In genomic region chr14:26182380-26182779, GRCm38 (mm10) we compare ENCODE assay signal across 9 mouse cellular contexts. TPM values are rescaled to one million over a fixed set of nuclear protein-coding genes. Genes with fewer than 3 reads are reported as not detected.
DNase-seq lines count a peak whose midpoint lies in the region; ATAC-seq and TF ChIP-seq lines count a peak whose summit lies in the region.
"Not testable (repeated sequence)": the region's sequence is repeated elsewhere in the genome, so short reads cannot be mapped to it uniquely, and the experiment has no call there.
"Had no signal": no experiment of that assay in that cellular context is flagged by ENCODE, and none has a peak within 500 bp of the region (broad histone marks: within the 10 kb centered on the region; RNA-seq: fewer than 3 reads in every experiment).

Gene Plac9b, minus strand, starts transcription at chr14:26182480.

- not testable (repeated sequence) for H3K36me3 ChIP-seq in ES-Bruce4 (ENCODE audit: control insufficient read depth, insufficient read depth, low read length, poor library complexity, severe bottlenecking); heart, embryonic 15.5 days; intestine, embryonic 16.5 days (ENCODE audit: control insufficient read depth, insufficient read depth, low read length); lung, embryonic 16.5 days (ENCODE audit: control insufficient read depth, insufficient read depth, low read length)

- not testable (repeated sequence) for H3K4me2 ChIP-seq in heart, embryonic 15.5 days; intestine, embryonic 16.5 days (ENCODE audit: low read depth, low read length); lung, embryonic 16.5 days (ENCODE audit: low read depth, low read length)

- not testable (repeated sequence) for H3K4me3 ChIP-seq in ES-Bruce4 (ENCODE audit: low read depth, low read length); heart, embryonic 15.5 days; intestine, embryonic 16.5 days (ENCODE audit: low read length); lung, embryonic 16.5 days (ENCODE audit: low read length)

- WGBS in heart, embryonic 15.5 days, result no CpG with 5 or more reads among the region's 10 CpGs
- WGBS in intestine, embryonic 16.5 days, result no CpG with 5 or more reads among the region's 10 CpGs
- no CpG with 5 or more reads among the region's 10 CpGs for WGBS in lung, embryonic 16.5 days

- not testable (repeated sequence) for TF ChIP-seq CTCF in ES-Bruce4 (IDR thresholded peaks at IDR 0.05; ENCODE audit: low read depth, low read length)

- DNase-seq in adrenal gland, postnatal 4 days (ENCODE audit: low spot score in 2 of 2); gastrocnemius, postnatal 10 days; layer of hippocampus, postnatal 14 days (ENCODE audit: low spot score in 2 of 2); thymus, postnatal 0 days (ENCODE audit: low spot score): not testable (repeated sequence)

- not testable (repeated sequence) for H3K27me3 ChIP-seq in ES-Bruce4 (ENCODE audit: control insufficient read depth, insufficient read depth, low read length, poor library complexity, severe bottlenecking); heart, embryonic 15.5 days; intestine, embryonic 16.5 days (replicated peaks; ENCODE audit: control insufficient read depth, insufficient read depth, low read length); lung, embryonic 16.5 days (ENCODE audit: control insufficient read depth, insufficient read depth, low read depth, low read length)

- H3K9ac ChIP-seq in ES-Bruce4 (ENCODE audit: low read depth, poor library complexity, severe bottlenecking); heart, embryonic 15.5 days; intestine, embryonic 16.5 days (ENCODE audit: low read depth, low read length); lung, embryonic 16.5 days (ENCODE audit: low read length): not testable (repeated sequence)

- not testable (repeated sequence) for H3K9me3 ChIP-seq in ES-Bruce4 (replicated peaks; ENCODE audit: control insufficient read depth, insufficient read depth, low read length, poor library complexity, severe bottlenecking); heart, embryonic 15.5 days (replicated peaks); intestine, embryonic 16.5 days (ENCODE audit: control insufficient read depth, low read length); lung, embryonic 16.5 days (ENCODE audit: control insufficient read depth, low read length)

- H3K4me1 ChIP-seq in ES-Bruce4 (ENCODE audit: control insufficient read depth, insufficient read depth, low read length); heart, embryonic 15.5 days (replicated peaks); intestine, embryonic 16.5 days (ENCODE audit: control insufficient read depth, insufficient read depth, low read length); lung, embryonic 16.5 days (replicated peaks; ENCODE audit: control insufficient read depth, insufficient read depth, low read length): not testable (repeated sequence)

- not testable (repeated sequence) for TF ChIP-seq POLR2A in ES-Bruce4 (IDR thresholded peaks at IDR 0.05; ENCODE audit: insufficient read depth, low read length)

- ATAC-seq in heart, embryonic 15.5 days (replicated peaks; ENCODE audit: insufficient number of reproducible peaks, insufficient read depth, low FRiP score, low read depth); intestine, embryonic 16.5 days; lung, embryonic 16.5 days (ENCODE audit: low read depth): not testable (repeated sequence)

- TF ChIP-seq EP300 in ES-Bruce4 (IDR thresholded peaks at IDR 0.05; ENCODE audit: insufficient read depth, low read depth, low read length), result not testable (repeated sequence)

- not testable (repeated sequence) for H3K27ac ChIP-seq in ES-Bruce4 (ENCODE audit: insufficient read depth, low read length); heart, embryonic 15.5 days; intestine, embryonic 16.5 days (ENCODE audit: low read length); lung, embryonic 16.5 days (ENCODE audit: low read length)

RNA-seq across cellular contexts. Expression of gene Plac9b, which starts in this region (rescaled TPM):
- 31.5 and 34.2 TPM in 2 replicates for polyA plus RNA-seq in ES-Bruce4 (2011; ENCODE audit: insufficient read depth, insufficient read length, low read depth, missing spikeins)
- 10 to 100 TPM; 49.1 to 62.8 TPM for total RNA-seq in adrenal gland, postnatal 4 days (2021)
- total RNA-seq in gastrocnemius, postnatal 10 days (2021), result 10 to 100 TPM; 77.9 to 90.8 TPM
- polyA plus RNA-seq in heart, embryonic 15.5 days (2015; fragmentation: Nextera tagmentation; extraction: Ambion mirVana), result 19.4 and 20.0 TPM in 2 replicates
- polyA plus RNA-seq in intestine, embryonic 16.5 days (2015; fragmentation: Nextera tagmentation; extraction: Ambion mirVana), result 16.6 and 19.8 TPM in 2 replicates
- total RNA-seq in layer of hippocampus, postnatal 14 days (2021), result 10 to 100 TPM; 21.2 to 31.5 TPM
- 88.7 and 100 TPM in 2 replicates for polyA plus RNA-seq in lung, embryonic 16.5 days (2015; fragmentation: Nextera tagmentation; extraction: Ambion mirVana)
- polyA plus RNA-seq in thymus, postnatal 0 days (2015; fragmentation: Nextera tagmentation; extraction: Ambion mirVana), result 14.2 and 16.5 TPM in 2 replicates
- total RNA-seq: liver, adult 2 months had no signal
